In genomic region chr4:58223499-58223898, GRCm38 (mm10) we compare ENCODE assay signal across 17 mouse cellular contexts. TPM values are rescaled to one million over a fixed set of nuclear protein-coding genes. Genes with fewer than 3 reads are reported as not detected.
"Had no signal": no experiment of that assay in that cellular context is flagged by ENCODE, and none has a peak within 500 bp of the region (broad histone marks: within the 10 kb centered on the region; RNA-seq: fewer than 3 reads in every experiment).

No protein-coding gene starts in this region.

- H3K4me1 ChIP-seq: lung, embryonic 15.5 days; megakaryocyte, embryonic 14.5 days; midbrain, embryonic 13.5 days; midbrain, embryonic 15.5 days; neural tube, embryonic 12.5 days; stomach, embryonic 15.5 days had no signal

- H3K9ac ChIP-seq: lung, embryonic 15.5 days; midbrain, embryonic 13.5 days; midbrain, embryonic 15.5 days; neural tube, embryonic 12.5 days; stomach, embryonic 15.5 days had no signal

- H3K27me3 ChIP-seq: lung, embryonic 15.5 days; megakaryocyte, embryonic 14.5 days; midbrain, embryonic 13.5 days; midbrain, embryonic 15.5 days; neural tube, embryonic 12.5 days; stomach, embryonic 15.5 days had no signal

- H3K36me3 ChIP-seq: lung, embryonic 15.5 days; midbrain, embryonic 13.5 days; midbrain, embryonic 15.5 days; neural tube, embryonic 12.5 days; stomach, embryonic 15.5 days had no signal

- H3K9me3 ChIP-seq: lung, embryonic 15.5 days; megakaryocyte, embryonic 14.5 days; midbrain, embryonic 13.5 days; midbrain, embryonic 15.5 days; neural tube, embryonic 12.5 days; stomach, embryonic 15.5 days had no signal

- H3K4me3 ChIP-seq: lung, embryonic 15.5 days; megakaryocyte, embryonic 14.5 days; midbrain, embryonic 13.5 days; midbrain, embryonic 15.5 days; neural tube, embryonic 12.5 days; stomach, embryonic 15.5 days had no signal

- DNase-seq: lung, adult 2 months; lung, postnatal 14 days; lung, postnatal 36 days; right cerebral cortex, postnatal 14 days; thymus, adult 2 months; thymus, postnatal 25 days; thymus, postnatal 4 days had no signal

- H3K4me2 ChIP-seq: lung, embryonic 15.5 days; midbrain, embryonic 11.5 days; midbrain, embryonic 13.5 days; midbrain, embryonic 15.5 days; neural tube, embryonic 12.5 days; stomach, embryonic 15.5 days had no signal

- H3K27ac ChIP-seq: lung, embryonic 15.5 days; macrophage; midbrain, embryonic 13.5 days; midbrain, embryonic 15.5 days; neural tube, embryonic 12.5 days; stomach, embryonic 15.5 days; stomach, postnatal 0 days had no signal

- ATAC-seq: lung, postnatal 0 days; midbrain, embryonic 13.5 days; midbrain, embryonic 15.5 days had no signal

RNA-seq across cellular contexts. Expression of gene Svep1, which starts 16.8 kb away (rescaled TPM):
- polyA plus RNA-seq: macrophage had no signal
